Mouse (Mus musculus) splenic B cell, adult 2 months (primary cell): ENCODE data around the gene Rab3gap2.

Experiments used
- DNase-seq: peaks from one replicate; pipeline ENCODE4 v3.0.0-alpha.2; 2011; ENCODE audit warnings: low read depth, low spot score
- H3K27me3 ChIP-seq: 2 replicates; pipeline ENCODE4 v1.6.1; 2012; ENCODE audit warnings: mild to moderate bottlenecking, low read length, moderate library complexity, mixed read lengths; ENCODE audit not compliant: control insufficient read depth, poor library complexity, insufficient read depth, severe bottlenecking
- H3K36me3 ChIP-seq: 2 replicates; pipeline ENCODE4 v1.6.1; 2012; ENCODE audit warnings: mild to moderate bottlenecking, low read length, moderate library complexity, mixed read lengths; ENCODE audit not compliant: control insufficient read depth, poor library complexity, insufficient read depth, severe bottlenecking

The Rab3gap2 gene

GRCm38 (mm10) chr1:185207851-185208595 lies 4.1 kb downstream of the Rab3gap2 start:
- H3K36me3 ChIP-seq: no peaks in the 10 kb centered on the region; the same call in 1 of the 2 replicates
- no peaks in the 10 kb centered on the region for H3K27me3 ChIP-seq
- peak; percentile 42 for DNase-seq

GRCm38 (mm10) chr1:185208766-185209165 lies 4.8 kb downstream of the Rab3gap2 start:
- Histone ChIP-seq H3K36me3 (no peaks in the 10 kb centered on the region), H3K27me3 (no peaks in the 10 kb centered on the region)
- DNase-seq: no peak

GRCm38 (mm10) chr1:185209641-185210176 lies 5.8 kb downstream of the Rab3gap2 start:
- no peaks in the 10 kb centered on the region for H3K36me3 ChIP-seq
- DNase-seq: no peak
- no peaks in the 10 kb centered on the region for H3K27me3 ChIP-seq

GRCm38 (mm10) chr1:185216360-185216759 lies 12.4 kb downstream of the Rab3gap2 start:
- no peaks in the 10 kb centered on the region; the same call in 1 of the 2 replicates for H3K36me3 ChIP-seq
- DNase-seq: no peak

DNA sequence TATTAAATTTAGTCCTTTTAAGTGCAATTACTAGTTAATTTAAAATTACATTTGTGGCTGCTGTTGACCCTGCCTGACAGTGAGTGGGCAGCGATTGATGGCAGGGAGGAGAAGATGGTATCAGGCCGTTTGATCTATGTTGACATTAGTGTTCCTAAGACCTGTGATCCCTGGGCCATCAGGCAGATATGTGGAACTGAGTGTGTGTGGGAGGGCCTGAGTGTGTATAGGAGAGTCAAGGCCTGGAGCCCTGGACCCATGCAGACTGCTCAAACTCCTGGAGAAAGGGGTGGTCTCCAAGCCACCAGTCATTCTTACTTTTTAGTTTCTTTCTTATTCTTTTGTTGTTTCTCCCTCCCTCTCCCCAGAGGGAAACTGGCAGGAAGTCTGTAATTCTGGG lies 12.8 kb downstream of the Rab3gap2 start:
- no peaks in the 10 kb centered on the region for H3K27me3 ChIP-seq
- no peak for DNase-seq
- H3K36me3 ChIP-seq: no peaks in the 10 kb centered on the region; the same call in 1 of the 2 replicates

More at GRCm38 (mm10) chr1:185216360-185216759, 12.4 kb downstream of the Rab3gap2 start:
- no peaks in the 10 kb centered on the region for H3K27me3 ChIP-seq

GRCm38 (mm10) chr1:185217966-185218365 lies 14.0 kb downstream of the Rab3gap2 start:
- no peak for DNase-seq
- H3K27me3 ChIP-seq: no peaks in the 10 kb centered on the region
- no peaks in the 10 kb centered on the region; the same call in 1 of the 2 replicates for H3K36me3 ChIP-seq

DNA sequence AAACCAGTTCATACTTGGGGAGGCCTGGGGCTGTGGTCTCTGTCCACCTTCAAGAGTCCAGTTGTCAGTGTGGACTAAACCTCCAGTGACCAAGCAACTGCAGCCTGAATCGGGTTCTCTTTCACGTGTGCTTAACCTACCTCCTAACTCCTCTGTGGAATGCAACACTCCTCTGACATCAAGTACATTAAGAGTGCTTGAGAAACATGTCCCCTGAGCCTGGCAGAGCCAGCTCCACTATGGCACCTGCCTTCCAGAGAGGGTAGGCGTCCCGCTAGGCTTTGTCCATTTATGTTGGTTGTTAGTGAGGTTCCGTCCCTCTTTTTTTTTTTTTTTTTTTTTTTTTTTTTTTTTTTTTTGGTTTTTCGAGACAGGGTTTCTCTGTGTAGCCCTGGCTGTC lies 23.0 kb downstream of the Rab3gap2 start:
- DNase-seq: no peak
- peaks cover 10% of the 10 kb centered on the region for H3K36me3 ChIP-seq
- H3K27me3 ChIP-seq: no peaks in the 10 kb centered on the region; the same call in 1 of the 2 replicates

- no peak for DNase-seq
- peaks cover 10% of the 10 kb centered on the region for H3K36me3 ChIP-seq
- no peaks in the 10 kb centered on the region; the same call in 1 of the 2 replicates for H3K27me3 ChIP-seq
These were observed 23.8 kb downstream of the Rab3gap2 start for GRCm38 (mm10) chr1:185227766-185228165.

- DNase-seq: no peak
- H3K36me3 ChIP-seq: peaks cover 12% of the 10 kb centered on the region
- H3K27me3 ChIP-seq: no peaks in the 10 kb centered on the region; the same call in 1 of the 2 replicates
These were observed 25.7 kb downstream of the Rab3gap2 start for GRCm38 (mm10) chr1:185229406-185230201.

- peaks cover 19% of the 10 kb centered on the region for H3K36me3 ChIP-seq
- no peaks in the 10 kb centered on the region for H3K27me3 ChIP-seq
- DNase-seq: no peak
These were observed 31.9 kb downstream of the Rab3gap2 start for GRCm38 (mm10) chr1:185235837-185236236.

DNA sequence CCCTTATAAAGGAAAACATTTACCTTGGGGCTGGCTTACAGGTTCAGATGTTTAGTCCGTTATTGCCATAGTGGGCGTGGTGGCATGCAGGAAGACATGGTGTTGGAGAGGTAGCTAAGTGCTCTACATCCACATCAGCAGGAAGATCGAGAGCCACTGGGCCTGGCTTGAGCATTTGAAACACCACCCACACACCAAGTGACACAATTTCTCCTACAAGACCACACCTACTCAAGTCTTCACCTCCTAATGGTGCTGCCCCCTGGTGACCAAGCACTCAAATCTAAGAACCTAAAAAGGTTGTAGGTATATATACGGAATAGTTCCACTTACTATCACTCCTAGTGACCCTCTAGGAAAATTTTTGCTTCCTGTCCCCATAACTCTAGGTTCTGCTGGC lies 32.6 kb downstream of the Rab3gap2 start:
- peak; percentile 50 for DNase-seq
- Histone ChIP-seq H3K27me3 (no peaks in the 10 kb centered on the region), H3K36me3 (peaks cover 23% of the 10 kb centered on the region)

GRCm38 (mm10) chr1:185243013-185243412 lies 39.1 kb downstream of the Rab3gap2 start:
- DNase-seq: no peak
- Histone ChIP-seq H3K36me3 (peaks cover 18% of the 10 kb centered on the region), H3K27me3 (no peaks in the 10 kb centered on the region)

GRCm38 (mm10) chr1:185245456-185245855 lies 41.5 kb downstream of the Rab3gap2 start:
- no peak for DNase-seq
- H3K36me3 ChIP-seq: peaks cover 18% of the 10 kb centered on the region
- H3K27me3 ChIP-seq: no peaks in the 10 kb centered on the region

- DNase-seq: no peak
- peaks cover 12% of the 10 kb centered on the region for H3K36me3 ChIP-seq
- no peaks in the 10 kb centered on the region for H3K27me3 ChIP-seq
These were observed 43.6 kb downstream of the Rab3gap2 start for GRCm38 (mm10) chr1:185247429-185248085.
